Mouse (Mus musculus): ENCODE data around the gene Sox15.

GRCm38 (mm10) chr11:69692196-69692811 lies 37.2 kb downstream of the Sox15 start:
- TF ChIP-seq CTCF (IDR thresholded peaks at IDR 0.05; ENCODE audit: low read depth) (no peak), EP300 (IDR thresholded peaks at IDR 0.05; ENCODE audit: low read depth) (0 out of 2 replicates have a peak, but pooled peaks have one; percentile 13)
